Mouse (Mus musculus) bone marrow, adult 2 months (tissue): ENCODE results near the gene Ranbp10. TPM values are rescaled to one million over a fixed set of nuclear protein-coding genes. Genes with fewer than 3 reads are reported as not detected.
A peak's percentile ranks its signal among the peaks of the same experiment; 100 is the strongest.
"Not testable (repeated sequence)": the region's sequence is repeated elsewhere in the genome, so short reads cannot be mapped to it uniquely, and the experiment has no call there.

ENCODE experiments used
- H3K27ac ChIP-seq: fragments of 200-500 bp; 2 replicates; pipeline ENCODE4 v1.5.1; 2012; ENCODE audit warnings: low read depth, mild to moderate bottlenecking, control low read depth, inconsistent platforms, low read length; ENCODE audit not compliant: control insufficient read depth, poor library complexity, insufficient read depth
- H3K4me1 ChIP-seq: fragments of 200-500 bp; 2 replicates; pipeline ENCODE4 v1.6.1; 2011; ENCODE audit warnings: low read length; ENCODE audit not compliant: control insufficient read depth, insufficient read depth
- H3K4me3 ChIP-seq: fragments of 200-500 bp; replicated peaks from 2 replicates; pipeline ENCODE3; 2011; ENCODE audit warnings: mild to moderate bottlenecking, low read depth, low read length, control low read depth; ENCODE audit not compliant: control insufficient read depth
- CTCF ChIP-seq: fragments of 200-500 bp; IDR thresholded peaks from 2 replicates; pipeline ENCODE4 v1.5.1; 2011; ENCODE audit warnings: low read length, control low read depth; ENCODE audit not compliant: control insufficient read depth, insufficient read depth
- POLR2A ChIP-seq: fragments of 200-500 bp; IDR thresholded peaks from 2 replicates; pipeline ENCODE4 v1.6.1; 2011; ENCODE audit warnings: low read depth, mild to moderate bottlenecking, control low read depth, low read length, borderline replicate concordance; ENCODE audit not compliant: control insufficient read depth
- WGBS: fragments of 180-500 bp; shearing (Covaris S2); methylation state at CpG from one replicate; pipeline ENCODE4 v1.1.7; 2018; 5-methylcytosine and 5-hydroxymethylcytosine counted together
- polyA plus RNA-seq: library from polyadenylated mRNA; stranded (reverse); fragments of >200 nt; gene quantifications from 2 replicates; pipeline ENCODE4 v1.2.4, GENCODE M21; 2011; ENCODE audit warnings: low replicate concordance; ENCODE audit not compliant: missing spikeins, insufficient read depth, insufficient read length

Gene Ranbp10
- polyA plus RNA-seq, 1 experiment, result 98.0 TPM

GRCm38 (mm10) chr8:105850014-105850413 is 22.9 kb upstream of the Ranbp10 start:
- no peak overlapping the region for H3K27ac ChIP-seq
- peaks cover 1% of the 10 kb centered on the region; the same call in 1 of the 2 replicates for H3K4me1 ChIP-seq
- H3K4me3 ChIP-seq, result no peak overlapping the region
- WGBS, result 79% methylated on average over 4 of the region's 4 CpGs
- TF ChIP-seq CTCF (no peak), POLR2A (no peak)

DNA sequence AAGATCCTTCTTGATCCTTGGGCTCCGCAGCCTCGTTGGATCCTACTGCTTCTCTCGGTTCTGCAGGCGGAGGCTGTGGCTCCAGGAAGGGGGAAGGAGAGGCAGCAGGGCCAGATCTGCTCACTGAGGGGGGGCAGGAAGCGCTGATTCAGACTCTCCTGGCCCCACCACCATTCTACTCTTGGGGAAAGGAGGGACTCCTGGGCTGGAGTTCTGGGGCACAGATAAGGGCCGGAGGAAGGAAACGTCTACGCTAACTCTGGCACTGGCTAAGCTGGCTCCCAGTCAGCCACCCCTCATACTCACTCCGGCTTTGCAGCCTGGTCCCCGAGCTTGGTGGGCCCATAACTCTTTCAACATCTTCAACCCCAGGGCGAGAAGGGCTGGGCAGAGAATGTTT is 19.5 kb upstream of the Ranbp10 start:
- WGBS, result 46% methylated on average over 11 of the region's 11 CpGs
- Histone ChIP-seq H3K4me1 (no peaks in the 10 kb centered on the region), H3K4me3 (no peak overlapping the region), H3K27ac (no peak overlapping the region)
- no peak for TF ChIP-seq CTCF
- no peak for TF ChIP-seq POLR2A

DNA sequence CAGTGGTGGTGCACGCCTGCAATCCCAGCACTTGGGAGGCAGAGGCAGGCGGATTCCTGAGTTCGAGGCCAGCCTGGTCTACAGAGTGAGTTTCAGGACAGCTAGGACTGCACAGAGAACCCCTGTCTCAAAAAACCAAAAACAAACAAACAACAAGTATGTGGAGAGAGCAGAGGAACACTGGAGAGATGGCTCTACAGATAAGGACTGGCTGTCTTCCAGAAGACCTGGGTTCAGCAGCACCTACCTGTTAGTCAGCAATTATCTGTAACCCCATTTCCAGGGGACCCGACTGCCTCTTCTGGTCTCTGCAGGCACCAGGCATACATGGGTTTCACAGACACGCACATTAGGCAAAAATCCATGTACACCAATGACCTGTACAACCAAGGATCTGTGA is 12.1 kb upstream of the Ranbp10 start:
- TF ChIP-seq CTCF (no peak), POLR2A (no peak)
- Histone ChIP-seq H3K4me1 (no peaks in the 10 kb centered on the region), H3K4me3 (no peak overlapping the region), H3K27ac (no peak overlapping the region)
- 74% methylated on average over 5 of the region's 5 CpGs for WGBS

GRCm38 (mm10) chr8:105836991-105837390 is 9.8 kb upstream of the Ranbp10 start:
- Histone ChIP-seq H3K4me1 (no peaks in the 10 kb centered on the region), H3K27ac (no peak overlapping the region), H3K4me3 (no peak overlapping the region)
- TF ChIP-seq POLR2A (no peak), CTCF (no peak)
- 70% methylated on average over 6 of the region's 6 CpGs for WGBS

DNA sequence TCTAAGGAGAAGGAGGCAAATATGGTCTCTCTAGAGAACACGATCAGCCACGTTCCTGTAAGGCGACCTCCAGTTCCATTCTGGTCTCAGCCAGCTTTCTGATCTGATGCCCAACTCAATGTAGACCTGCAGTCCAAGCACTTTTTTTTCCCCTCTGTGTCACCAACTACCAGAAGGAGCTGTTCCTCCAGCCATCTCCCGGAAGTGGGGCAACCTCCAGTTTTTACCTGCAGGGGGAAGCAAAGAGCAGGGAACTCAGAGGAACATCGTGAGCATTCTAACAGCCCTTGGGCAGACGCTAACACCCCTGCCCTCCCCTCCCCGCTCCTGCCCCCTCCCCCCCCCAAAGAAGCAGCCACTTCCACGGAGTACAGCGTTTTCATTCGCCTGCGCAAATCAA is 8.2 kb upstream of the Ranbp10 start:
- Histone ChIP-seq H3K4me3 (no peak overlapping the region), H3K4me1 (no peaks in the 10 kb centered on the region), H3K27ac (no peak overlapping the region)
- 19% methylated on average over 11 of the region's 11 CpGs for WGBS
- TF ChIP-seq POLR2A (no peak), CTCF (peak; percentile 80)

DNA sequence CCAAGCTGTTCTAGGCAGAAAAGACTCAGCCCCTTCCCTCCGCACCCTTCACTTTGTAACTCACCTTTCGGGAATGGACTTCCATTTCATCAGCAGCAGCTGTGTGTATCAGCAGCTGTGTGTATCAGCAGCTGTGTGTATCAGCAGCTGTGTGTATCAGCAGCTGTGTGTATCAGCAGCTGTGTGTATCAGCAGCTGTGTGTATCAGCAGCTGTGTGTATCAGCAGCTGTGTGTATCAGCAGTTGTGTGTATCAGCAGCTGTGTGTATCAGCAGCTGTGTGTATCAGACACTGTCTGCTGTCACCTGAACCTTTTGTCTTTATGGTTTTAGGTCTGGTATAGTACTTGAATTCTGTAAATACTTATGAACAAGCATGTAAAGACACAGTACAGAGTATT is 6.6 kb upstream of the Ranbp10 start:
- Histone ChIP-seq H3K27ac (peak overlapping the region; percentile 62), H3K4me3 (peak overlapping the region; percentile 25)
- H3K4me1 ChIP-seq, result not testable (repeated sequence)
- 87% methylated on average over 2 of the region's 2 CpGs for WGBS

DNA sequence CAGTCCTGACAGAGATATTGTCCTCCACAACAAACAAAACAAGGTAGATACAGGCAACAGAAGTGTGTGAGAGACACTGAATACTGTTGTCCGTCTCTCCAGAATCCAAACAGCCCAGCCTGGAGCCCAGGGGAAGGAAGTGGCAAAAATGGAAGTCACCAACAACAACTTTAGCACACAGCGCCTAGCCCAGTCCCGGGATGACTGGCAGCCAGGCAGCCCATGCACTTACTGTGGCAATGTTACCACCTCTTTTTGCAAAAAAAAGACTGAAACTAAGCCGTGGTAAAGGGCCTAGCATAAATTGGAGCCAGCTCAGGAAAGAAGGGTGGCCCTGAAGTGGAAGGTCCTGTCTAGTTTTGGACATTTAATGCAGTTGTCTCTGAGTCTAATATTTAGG is 771 bp downstream of the Ranbp10 start:
- 3% methylated on average over 4 of the region's 4 CpGs for WGBS
- Histone ChIP-seq H3K27ac (peak overlapping the region; percentile 67), H3K4me1 (peaks cover 2% of the 10 kb centered on the region; the same call in 1 of the 2 replicates), H3K4me3 (peak overlapping the region; percentile 92)
- TF ChIP-seq CTCF (no peak), POLR2A (peak; percentile 21; the same call in 1 of the 2 replicates)

DNA sequence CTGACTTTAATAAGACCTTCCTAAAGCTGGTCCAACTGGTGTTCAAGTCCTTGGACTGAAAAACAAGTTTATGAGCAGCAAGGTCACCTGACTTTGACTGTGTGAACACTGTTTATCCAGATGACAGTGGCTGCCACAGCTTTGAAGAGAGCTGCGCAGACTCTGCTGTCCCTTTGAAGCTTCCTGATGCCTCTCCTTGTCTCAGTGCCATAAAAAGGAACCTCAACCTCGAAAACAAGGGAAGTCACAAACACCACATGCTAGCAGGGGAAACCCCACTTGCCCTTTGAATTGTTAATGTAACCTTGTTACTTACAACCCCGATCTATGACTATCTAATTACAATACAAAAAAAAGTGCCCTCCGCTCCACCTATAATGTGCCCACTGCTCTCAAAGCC is 1.6 kb downstream of the Ranbp10 start:
- WGBS, result 42% methylated on average over 4 of the region's 4 CpGs
- no peak for TF ChIP-seq CTCF
- no peak for TF ChIP-seq POLR2A
- Histone ChIP-seq H3K4me3 (peak overlapping the region; percentile 62), H3K4me1 (peaks cover 2% of the 10 kb centered on the region; the same call in 1 of the 2 replicates), H3K27ac (peak overlapping the region; percentile 65)

- WGBS, result 65% methylated on average over 1 of the region's 1 CpGs
- peak overlapping the region; percentile 90 for H3K27ac ChIP-seq
- H3K4me1 ChIP-seq, result peaks cover 4% of the 10 kb centered on the region; the same call in 1 of the 2 replicates
- H3K4me3 ChIP-seq, result no peak overlapping the region
- TF ChIP-seq CTCF (no peak), POLR2A (no peak)
These were observed 6.2 kb downstream of the Ranbp10 start for GRCm38 (mm10) chr8:105820925-105821324.

DNA sequence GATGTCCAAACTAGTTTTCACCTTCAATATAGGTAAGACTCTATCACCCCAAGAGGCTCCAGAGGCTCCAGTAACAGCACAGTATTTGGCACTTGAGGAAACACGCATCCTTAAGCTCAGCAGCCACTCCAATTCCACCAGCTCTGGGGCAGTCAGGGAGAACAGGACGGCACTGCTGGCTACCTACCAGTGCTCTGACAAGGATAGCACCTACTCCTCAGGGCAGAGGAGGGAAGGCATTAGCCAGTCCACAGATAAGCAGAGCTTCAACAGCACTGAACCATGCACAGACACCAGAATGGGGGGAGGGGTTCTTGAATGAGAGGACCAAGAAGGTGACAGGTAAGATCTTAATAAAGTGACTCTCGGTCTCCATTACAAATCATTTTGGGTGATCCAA is 7.5 kb downstream of the Ranbp10 start:
- H3K4me1 ChIP-seq, result peaks cover 4% of the 10 kb centered on the region; the same call in 1 of the 2 replicates
- TF ChIP-seq CTCF, result no peak
- no peak for TF ChIP-seq POLR2A
- peak overlapping the region; percentile 40; the same call in 1 of the 2 replicates for H3K27ac ChIP-seq

More for the DNA sequence above, 7.5 kb downstream of the Ranbp10 start:
- WGBS, result 74% methylated on average over 3 of the region's 3 CpGs
- H3K4me3 ChIP-seq, result no peak overlapping the region
